Mouse (Mus musculus) large intestine, adult 2 months (tissue): ENCODE measurements around the gene Kctd3. TPM values are rescaled to one million over a fixed set of nuclear protein-coding genes. Genes with fewer than 3 reads are reported as not detected.

ENCODE experiments used
- DNase-seq: peaks from one replicate; pipeline ENCODE4 v3.0.0-alpha.2; 2012; ENCODE audit warnings: low read depth, low spot score
- WGBS: fragments of 180-500 bp; shearing (Covaris S2); methylation state at CpG from one replicate; pipeline ENCODE4 v1.1.7; 2018; 5-methylcytosine and 5-hydroxymethylcytosine counted together
- polyA plus RNA-seq: library from polyadenylated mRNA; depleted of rRNA; stranded (reverse); fragments of >200 nt; gene quantifications from 2 replicates; pipeline ENCODE4 v1.2.3, GENCODE M21; 2012

The Kctd3 gene
- polyA plus RNA-seq, 1 experiment, result 18.0 TPM

DNA sequence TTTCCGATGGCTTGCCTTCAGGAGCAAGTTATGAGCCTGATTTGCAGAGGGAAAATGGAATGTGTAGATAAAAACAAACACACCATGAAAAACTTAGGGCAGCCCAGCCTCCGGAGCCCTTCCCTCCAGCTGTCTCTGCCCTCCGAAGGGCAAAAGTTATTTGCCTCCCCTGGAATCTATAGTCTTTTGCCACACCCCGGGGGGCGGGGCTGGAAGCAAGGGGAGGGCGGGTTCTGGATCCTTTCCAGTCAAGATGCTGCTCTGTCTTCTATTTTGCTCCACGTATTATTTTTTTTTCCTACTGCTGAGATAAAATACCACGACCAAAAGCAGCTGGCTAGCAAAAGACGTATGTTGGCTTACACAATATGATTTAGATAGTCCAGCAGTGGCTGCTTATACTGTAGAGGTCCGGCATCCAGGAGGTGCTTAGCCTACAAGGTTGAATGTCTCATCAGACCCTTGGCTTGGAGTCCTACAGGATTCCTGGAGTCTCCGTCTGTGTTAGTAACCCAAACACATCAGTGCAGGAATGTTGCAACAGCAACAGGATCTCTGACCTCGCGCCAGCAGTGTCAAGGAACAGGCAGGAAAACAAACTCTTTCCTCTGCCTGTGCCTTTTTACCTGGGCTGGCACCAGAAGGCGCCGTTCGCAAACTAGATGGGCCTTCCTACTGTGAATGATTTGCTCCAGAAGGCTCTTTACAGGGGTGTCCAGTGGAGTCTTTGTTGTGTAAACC is 5.4 kb upstream of the Kctd3 start:
- 3% methylated on average over 16 of the region's 16 CpGs for WGBS
- no peak for DNase-seq

DNA sequence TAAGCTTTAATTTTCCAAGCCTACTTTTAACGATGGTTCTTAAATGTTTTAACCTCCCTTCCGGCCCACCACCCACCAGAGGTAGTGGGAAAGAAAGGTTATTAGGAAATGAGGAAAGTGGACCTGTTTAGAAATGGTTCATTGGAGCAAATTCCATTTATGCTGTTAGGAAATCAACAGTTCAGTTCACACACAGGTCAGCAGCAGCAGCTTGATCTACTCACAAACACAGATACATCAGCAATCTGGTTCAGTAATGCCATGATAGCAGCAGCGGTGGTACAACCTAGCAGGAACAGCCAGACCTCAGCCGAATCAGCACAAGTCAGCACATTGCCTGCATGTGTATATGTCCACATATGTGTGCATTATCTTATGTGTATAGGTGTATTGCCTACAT is 3.0 kb upstream of the Kctd3 start:
- no peak for DNase-seq
- WGBS, result 89% methylated on average over 4 of the region's 4 CpGs

GRCm38 (mm10) chr1:189007980-189008324 is 311 bp upstream of the Kctd3 start:
- WGBS, result 35% methylated on average over 7 of the region's 7 CpGs

GRCm38 (mm10) chr1:189006826-189007225 is 815 bp downstream of the Kctd3 start:
- 4% methylated on average over 7 of the region's 7 CpGs for WGBS
- no peak for DNase-seq

More at GRCm38 (mm10) chr1:189007980-189008324, 311 bp upstream of the Kctd3 start:
- DNase-seq, result no peak

DNA sequence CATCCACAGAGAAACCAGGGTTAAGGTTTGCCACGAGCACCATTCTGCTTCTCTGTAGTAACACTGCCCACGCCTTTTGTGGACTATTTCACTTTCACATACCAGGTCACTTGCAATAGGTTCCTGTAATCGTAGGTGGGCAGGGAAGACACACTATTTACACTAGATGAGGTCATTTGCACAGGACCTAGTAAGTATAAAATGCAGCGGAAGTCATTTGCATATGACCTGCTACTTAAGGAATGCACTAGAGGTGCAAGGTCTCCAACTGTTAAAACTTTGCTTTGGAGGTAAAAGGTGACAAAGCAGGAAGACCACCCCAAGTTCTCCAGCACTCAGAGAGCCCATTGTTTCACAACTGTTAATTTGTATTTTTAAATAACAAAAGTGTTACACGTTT is 1.4 kb downstream of the Kctd3 start:
- no peak for DNase-seq

DNA sequence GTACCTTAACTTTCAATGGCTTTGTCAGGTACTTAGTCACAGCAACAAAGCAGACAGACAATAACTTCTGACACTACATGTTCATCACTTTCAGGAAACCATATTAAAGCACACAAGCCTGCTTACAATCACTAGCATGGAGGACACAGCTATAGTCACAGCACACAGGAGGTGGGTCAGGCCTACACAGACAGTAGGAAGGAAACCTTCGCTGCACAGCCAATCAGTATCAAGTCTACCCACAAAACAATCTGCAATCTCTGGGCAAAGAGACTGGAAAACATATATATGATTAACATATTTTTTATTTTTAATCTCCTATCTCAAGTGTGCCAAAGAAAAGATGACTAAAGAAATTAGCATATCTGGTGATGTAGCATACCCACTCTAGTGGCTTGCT is 2.9 kb downstream of the Kctd3 start:
- DNase-seq, result no peak
- WGBS, result 98% methylated on average over 1 of the region's 1 CpGs

More for the DNA sequence above, 1.4 kb downstream of the Kctd3 start:
- WGBS, result 23% methylated on average over 5 of the region's 5 CpGs

GRCm38 (mm10) chr1:189001815-189002214 is 5.8 kb downstream of the Kctd3 start:
- no peak for DNase-seq
- 90% methylated on average over 12 of the region's 12 CpGs for WGBS

DNA sequence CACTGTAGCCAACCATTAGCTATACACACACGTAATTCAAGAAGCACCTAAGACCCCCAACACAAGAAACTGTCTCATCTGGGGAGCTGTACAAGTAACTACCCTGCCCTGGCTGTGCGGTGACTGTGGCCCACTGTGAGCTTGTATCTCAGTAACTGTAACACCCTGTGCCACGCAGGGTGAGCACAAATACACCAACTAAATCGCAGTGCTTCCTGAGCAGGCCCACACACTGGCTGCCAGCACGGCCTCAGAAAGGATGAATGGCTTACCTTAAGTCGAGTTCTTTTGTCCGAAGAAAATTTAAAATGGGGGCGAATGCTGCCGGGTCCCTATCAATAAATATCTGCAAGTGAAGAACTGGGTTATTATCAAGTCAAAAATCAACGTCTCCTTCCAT is 7.7 kb downstream of the Kctd3 start:
- no peak for DNase-seq
- 89% methylated on average over 10 of the region's 10 CpGs for WGBS

DNA sequence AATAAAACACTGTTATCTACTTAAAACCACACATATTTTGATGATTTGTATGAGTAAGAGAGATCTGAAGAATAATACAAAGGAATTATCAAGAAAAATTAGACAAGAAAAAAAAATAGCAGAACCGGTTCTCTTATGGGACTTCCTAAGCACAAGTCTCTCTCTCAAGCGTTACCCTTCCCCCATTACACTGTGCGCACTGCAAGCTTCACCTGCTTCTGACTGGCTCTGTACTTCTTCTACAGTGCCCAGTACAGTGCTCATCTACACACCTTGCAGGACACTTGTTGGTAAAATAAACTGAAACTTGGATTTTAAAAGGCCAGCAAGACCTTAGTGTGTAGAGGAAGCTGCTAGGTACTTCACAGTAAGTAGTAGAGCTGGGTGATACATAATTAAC is 9.7 kb downstream of the Kctd3 start:
- WGBS, result 94% methylated on average over 3 of the region's 3 CpGs

GRCm38 (mm10) chr1:188993218-188993617 is 14.4 kb downstream of the Kctd3 start:
- DNase-seq, result no peak
- 33% methylated on average over 4 of the region's 4 CpGs for WGBS

More for the DNA sequence above, 9.7 kb downstream of the Kctd3 start:
- no peak for DNase-seq

DNA sequence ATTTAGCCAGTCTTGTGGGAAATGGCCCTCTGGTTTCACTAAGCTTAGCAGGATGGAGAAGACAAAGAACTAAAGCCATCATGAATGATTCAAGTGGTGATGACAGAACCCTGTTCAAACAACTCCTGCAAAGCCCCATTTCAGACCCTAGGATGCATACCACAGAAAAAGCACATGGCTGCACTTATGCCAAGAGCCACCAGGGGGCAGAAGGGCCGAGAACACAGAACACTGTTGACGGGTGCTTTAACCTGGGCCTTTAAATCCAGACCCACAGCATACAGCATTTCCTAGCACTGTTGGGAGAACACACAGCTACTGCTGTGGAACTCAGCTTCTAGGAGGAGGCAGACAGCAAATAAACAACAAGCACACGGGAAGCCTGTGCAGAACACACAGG is 27.6 kb downstream of the Kctd3 start:
- WGBS, result 18% methylated on average over 3 of the region's 3 CpGs
- no peak for DNase-seq

GRCm38 (mm10) chr1:188973926-188974325 is 33.7 kb downstream of the Kctd3 start:
- DNase-seq, result no peak
- WGBS, result 87% methylated on average over 16 of the region's 16 CpGs

DNA sequence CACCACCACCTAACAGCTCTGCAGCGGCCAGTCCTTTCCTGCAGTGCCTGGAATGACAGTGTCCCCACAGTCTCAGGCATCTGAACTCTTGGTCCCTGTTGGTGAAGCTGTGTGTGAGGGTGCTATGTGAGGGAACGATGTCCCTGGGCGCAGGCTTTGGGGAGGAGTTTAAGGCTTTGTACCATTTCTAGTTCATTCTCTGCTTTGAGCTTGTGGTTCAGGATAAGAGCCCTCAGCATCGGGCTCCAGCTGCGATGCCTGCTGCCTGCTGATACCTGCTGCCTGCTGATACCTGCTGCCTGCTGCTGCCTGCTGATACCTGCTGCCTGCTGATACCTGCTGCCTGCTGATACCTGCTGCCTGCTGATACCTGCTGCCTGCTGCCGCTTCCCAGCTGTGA is 34.6 kb downstream of the Kctd3 start:
- WGBS, result 98% methylated on average over 6 of the region's 6 CpGs
- no peak for DNase-seq

GRCm38 (mm10) chr1:188952501-188952900 is 55.1 kb downstream of the Kctd3 start:
- WGBS, result 84% methylated on average over 4 of the region's 4 CpGs
- DNase-seq, result no peak

DNA sequence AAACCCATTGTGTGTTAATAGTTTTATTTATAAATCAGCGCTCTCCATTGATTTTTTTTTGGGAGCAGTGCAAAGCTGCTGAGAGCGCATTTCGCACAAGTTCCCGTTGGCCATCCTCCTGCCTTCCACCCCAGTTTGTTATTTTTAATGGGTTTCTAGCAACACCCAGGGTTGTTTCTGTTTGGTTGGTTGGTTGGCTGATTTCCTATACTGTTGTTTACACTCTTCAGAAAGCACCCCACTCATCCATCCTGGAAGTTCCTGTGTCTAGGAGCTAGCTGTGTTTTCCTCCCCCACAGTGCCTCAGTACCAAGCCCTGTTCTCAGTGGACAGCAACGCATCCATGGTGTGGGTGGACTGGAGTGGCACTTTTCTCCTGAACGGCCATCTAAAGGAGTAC is 56.5 kb downstream of the Kctd3 start:
- DNase-seq, result no peak
- WGBS, result 85% methylated on average over 6 of the region's 6 CpGs

DNA sequence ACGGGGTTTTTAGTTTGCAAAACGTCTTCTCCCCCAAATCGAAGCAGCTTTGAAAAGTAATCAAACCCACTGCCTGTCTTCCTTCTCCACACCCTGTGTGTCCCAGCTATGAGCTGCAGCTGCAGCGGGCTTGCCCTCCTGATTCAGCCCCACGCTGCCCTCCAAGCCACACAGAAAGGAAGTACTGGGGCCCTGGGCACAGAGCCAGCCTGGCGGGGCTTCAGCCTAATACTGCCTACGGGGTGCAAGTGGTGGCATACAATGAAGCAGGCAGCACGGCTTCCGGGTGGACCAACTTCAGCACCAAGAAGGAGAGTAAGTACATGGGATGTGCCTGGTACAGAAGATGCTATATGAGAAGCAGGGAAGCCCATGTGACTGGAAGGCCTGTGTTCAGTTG is 59.4 kb downstream of the Kctd3 start:
- WGBS, result 46% methylated on average over 9 of the region's 9 CpGs
- DNase-seq, result no peak

DNA sequence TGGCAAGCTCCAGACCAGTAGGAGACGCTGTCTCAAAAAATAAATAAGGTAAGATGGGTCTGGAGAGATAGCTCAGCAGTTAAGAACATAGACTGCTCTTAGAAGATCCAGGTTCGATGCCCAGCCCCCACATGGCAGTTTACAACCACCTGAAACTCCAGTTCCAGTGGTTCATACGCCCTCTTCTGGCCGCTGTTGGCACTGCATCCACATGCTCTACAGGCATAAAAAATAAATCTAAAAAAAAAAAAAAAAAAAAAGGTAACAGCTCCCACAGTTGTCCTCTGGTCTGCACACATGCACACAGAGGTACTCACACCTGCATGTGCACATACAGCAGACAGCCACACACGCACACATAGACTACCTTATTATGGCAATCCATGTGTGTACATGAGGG is 59.8 kb downstream of the Kctd3 start:
- no peak for DNase-seq
- WGBS, result 72% methylated on average over 5 of the region's 5 CpGs

DNA sequence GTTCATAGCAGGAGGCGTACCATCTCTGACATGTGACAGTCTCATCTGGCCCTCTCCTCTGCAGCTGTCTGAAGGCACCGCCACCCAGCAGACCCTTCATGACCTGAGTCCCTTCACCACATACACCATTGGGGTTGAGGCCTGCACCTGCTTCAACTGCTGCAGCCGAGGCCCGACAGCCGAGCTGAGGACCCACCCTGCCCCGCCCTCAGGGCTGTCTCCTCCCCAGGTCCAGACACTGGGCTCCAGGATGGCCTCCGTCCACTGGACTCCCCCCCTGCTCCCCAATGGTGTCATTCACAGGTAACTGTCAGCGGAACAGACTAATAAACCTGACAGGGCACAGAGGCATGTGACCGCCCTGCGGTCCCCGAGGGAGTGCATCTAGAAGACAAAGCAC is 60.8 kb downstream of the Kctd3 start:
- no peak for DNase-seq
- WGBS, result 62% methylated on average over 11 of the region's 11 CpGs

GRCm38 (mm10) chr1:188945326-188945725 is 62.3 kb downstream of the Kctd3 start:
- no peak for DNase-seq
- 4% methylated on average over 8 of the region's 8 CpGs for WGBS

DNA sequence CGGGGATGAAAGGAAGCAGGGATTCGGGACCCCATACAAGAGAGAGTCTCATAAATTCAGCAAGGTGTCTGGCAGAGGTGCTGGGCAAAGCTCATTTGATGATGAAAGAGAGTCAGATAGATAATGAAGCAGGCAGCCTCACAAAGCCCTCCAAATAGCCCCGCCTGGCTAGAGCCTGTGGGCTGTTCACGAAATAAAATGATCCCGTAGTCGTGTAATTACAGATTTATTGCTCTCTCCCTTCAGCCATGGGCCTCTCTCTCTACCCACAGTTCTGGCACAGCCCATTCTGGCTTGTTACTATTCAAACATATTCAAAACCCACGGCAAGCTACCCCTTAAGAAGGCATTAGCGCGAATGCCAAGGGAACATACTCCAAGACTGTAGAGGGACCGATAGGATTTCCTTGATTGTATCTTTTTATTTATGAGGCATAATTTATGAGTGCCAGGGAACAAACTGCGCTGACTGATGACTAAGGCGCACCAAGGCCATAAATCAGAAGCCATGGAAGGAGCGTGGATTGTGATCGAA is 70.3 kb downstream of the Kctd3 start:
- WGBS, result 45% methylated on average over 14 of the region's 14 CpGs
- no peak for DNase-seq
